Mouse (Mus musculus) MEL (cell line): ENCODE measurements around the gene Dclk1. TPM values are rescaled to one million over a fixed set of nuclear protein-coding genes. Genes with fewer than 3 reads are reported as not detected.

Source experiments
- DNase-seq: peaks from one replicate; pipeline ENCODE4 v3.0.0; 2011; ENCODE audit warnings: low read depth, low spot score
- H3K27ac ChIP-seq: 2 replicates; pipeline ENCODE4 v1.5.1; 2012; ENCODE audit warnings: low read depth, mild to moderate bottlenecking, control low read depth, low read length, moderate library complexity; ENCODE audit not compliant: control insufficient read depth
- H3K27me3 ChIP-seq, 2 experiments: fragments of 150-350 bp in 1 of 2; sonication (generic) in 1 of 2; 2 replicates each; pipeline ENCODE4 v1.6.1; 2012; ENCODE audit warnings: low read length in 2 of 2, mild to moderate bottlenecking in 2 of 2, improper control_type of control experiment in 1 of 2, moderate library complexity in 1 of 2; ENCODE audit not compliant: insufficient read depth in 2 of 2, control insufficient read depth in 1 of 2
- H3K36me3 ChIP-seq, 2 experiments: 2 replicates each; pipeline ENCODE4 v1.6.1; 2012 to 2014; ENCODE audit warnings: low read length in 2 of 2, improper control_type of control experiment in 1 of 2, inconsistent platforms in 1 of 2, mild to moderate bottlenecking in 1 of 2; ENCODE audit not compliant: insufficient read depth in 2 of 2, control insufficient read depth in 1 of 2
- H3K4me1 ChIP-seq, 2 experiments: fragments of 150-350 bp in 1 of 2; sonication (generic) in 1 of 2; 2 replicates each; pipeline ENCODE4 v1.6.1; 2012; ENCODE audit warnings: low read length in 2 of 2, improper control_type of control experiment in 1 of 2, mild to moderate bottlenecking in 1 of 2; ENCODE audit not compliant: insufficient read depth in 2 of 2, control insufficient read depth in 1 of 2
- H3K4me3 ChIP-seq, 2 experiments: fragments of 150-350 bp in 1 of 2; sonication (generic) in 1 of 2; 2 replicates each; pipeline ENCODE4 v1.5.1; 2012; ENCODE audit warnings: low read depth in 2 of 2, low read length in 2 of 2, mild to moderate bottlenecking in 2 of 2, moderate library complexity in 2 of 2, control low read depth in 1 of 2, improper control_type of control experiment in 1 of 2; ENCODE audit not compliant: control insufficient read depth in 1 of 2, insufficient read depth in 1 of 2
- H3K79me2 ChIP-seq: 2 replicates; pipeline ENCODE4 v1.6.1; 2012; ENCODE audit warnings: mild to moderate bottlenecking, low read length, moderate library complexity; ENCODE audit not compliant: control insufficient read depth, poor library complexity, insufficient read depth
- H3K9ac ChIP-seq: 2 replicates; pipeline ENCODE4 v1.6.1; 2012; ENCODE audit warnings: low read depth, mild to moderate bottlenecking, control low read depth, low read length, moderate library complexity; ENCODE audit not compliant: control insufficient read depth, poor library complexity, severe bottlenecking
- H3K9me3 ChIP-seq: fragments of 150-350 bp; sonication (generic); replicated peaks from 2 replicates; pipeline ENCODE4 v1.6.1; 2012; ENCODE audit warnings: mild to moderate bottlenecking, low read length, improper control_type of control experiment, moderate library complexity; ENCODE audit not compliant: insufficient read depth
- BHLHE40 ChIP-seq: IDR thresholded peaks from 2 replicates; pipeline ENCODE4 v1.6.1; 2012; ENCODE audit warnings: low read depth, mild to moderate bottlenecking, inconsistent platforms, low read length, improper control_type of control experiment, borderline replicate concordance
- CHD2 ChIP-seq: IDR thresholded peaks from 2 replicates; pipeline ENCODE4 v1.6.1; 2011; ENCODE audit warnings: low read length, improper control_type of control experiment
- CTCF ChIP-seq, 3 experiments: IDR thresholded peaks in 2 of 3; conservative IDR thresholded peaks in 1 of 3; 2 replicates each; pipeline ENCODE4 v1.5.1; 2011 to 2012; ENCODE audit warnings: low read length in 3 of 3, low read depth in 2 of 3, mild to moderate bottlenecking in 2 of 3, improper control_type of control experiment in 1 of 3, inconsistent platforms in 1 of 3, mixed read lengths in 1 of 3, moderate library complexity in 1 of 3; ENCODE audit not compliant: control insufficient read depth in 1 of 3, insufficient read depth in 1 of 3, poor library complexity in 1 of 3, severe bottlenecking in 1 of 3
- EP300 ChIP-seq, 2 experiments: IDR thresholded peaks; 2 replicates each; pipeline ENCODE4 v1.6.1; 2011; ENCODE audit warnings: improper control_type of control experiment in 2 of 2, low read length in 2 of 2, low read depth in 1 of 2, mild to moderate bottlenecking in 1 of 2
- HCFC1 ChIP-seq: IDR thresholded peaks from 2 replicates; pipeline ENCODE4 v1.6.1; 2012; ENCODE audit warnings: low read depth, mild to moderate bottlenecking, inconsistent platforms, low read length, improper control_type of control experiment, moderate library complexity
- JUND ChIP-seq: IDR thresholded peaks from 2 replicates; pipeline ENCODE4 v1.6.1; 2011; ENCODE audit warnings: low read depth, mild to moderate bottlenecking, improper control_type of control experiment, low read length
- KAT2A ChIP-seq: conservative IDR thresholded peaks from 2 replicates; pipeline ENCODE4 v1.6.1; 2012; ENCODE audit warnings: low read depth, low read length, improper control_type of control experiment, inconsistent platforms
- MAX ChIP-seq: IDR thresholded peaks from 2 replicates; pipeline ENCODE4 v1.6.1; 2011; ENCODE audit warnings: low read length, improper control_type of control experiment
- MAZ ChIP-seq: IDR thresholded peaks from 2 replicates; pipeline ENCODE4 v1.6.1; 2012; ENCODE audit warnings: low read depth, mild to moderate bottlenecking, inconsistent platforms, low read length, improper control_type of control experiment
- MEF2A ChIP-seq: IDR thresholded peaks from 2 replicates; pipeline ENCODE4 v1.6.1; 2014; ENCODE audit warnings: low read depth, mild to moderate bottlenecking, inconsistent platforms, low read length, improper control_type of control experiment; ENCODE audit not compliant: poor library complexity, insufficient replicate concordance, severe bottlenecking; ENCODE audit errors: extremely low read depth
- MYC ChIP-seq: IDR thresholded peaks from 2 replicates; pipeline ENCODE4 v1.6.1; 2011; ENCODE audit warnings: low read depth, mild to moderate bottlenecking, low read length, improper control_type of control experiment, moderate library complexity
- NELFE ChIP-seq: IDR thresholded peaks from 2 replicates; pipeline ENCODE4 v1.6.1; 2011; ENCODE audit warnings: low read depth, low read length, improper control_type of control experiment
- NRF1 ChIP-seq: IDR thresholded peaks from 2 replicates; pipeline ENCODE4 v1.6.1; 2014; ENCODE audit warnings: low read depth, mild to moderate bottlenecking, inconsistent platforms, low read length, improper control_type of control experiment, moderate library complexity; ENCODE audit not compliant: poor library complexity, insufficient read depth, severe bottlenecking
- POLR2A ChIP-seq, 2 experiments: IDR thresholded peaks; 2 replicates each; pipeline ENCODE4 v1.6.1; 2011 to 2012; ENCODE audit warnings: low read length in 2 of 2, mild to moderate bottlenecking in 2 of 2, control low read depth in 1 of 2, improper control_type of control experiment in 1 of 2, low read depth in 1 of 2, moderate library complexity in 1 of 2; ENCODE audit not compliant: control insufficient read depth in 1 of 2, insufficient read depth in 1 of 2, poor library complexity in 1 of 2
- POLR2AphosphoS5 ChIP-seq: IDR thresholded peaks from 2 replicates; pipeline ENCODE4 v1.6.1; 2012; ENCODE audit warnings: low read depth, borderline replicate concordance, mild to moderate bottlenecking, inconsistent platforms, low read length, moderate library complexity, mixed read lengths
- RAD21 ChIP-seq: IDR thresholded peaks from 2 replicates; pipeline ENCODE4 v1.6.1; 2011; ENCODE audit warnings: mild to moderate bottlenecking, low read depth, low read length, improper control_type of control experiment
- RCOR1 ChIP-seq: IDR thresholded peaks from 2 replicates; pipeline ENCODE4 v1.6.1; 2012; ENCODE audit warnings: low read depth, mild to moderate bottlenecking, inconsistent platforms, low read length, improper control_type of control experiment
- SMC3 ChIP-seq: IDR thresholded peaks from 2 replicates; pipeline ENCODE4 v1.6.1; 2011; ENCODE audit warnings: low read depth, low read length, improper control_type of control experiment
- TAL1 ChIP-seq: IDR thresholded peaks from 2 replicates; pipeline ENCODE4 v1.6.1; 2012; ENCODE audit warnings: mild to moderate bottlenecking, inconsistent platforms, low read length, moderate library complexity, mixed read lengths
- USF2 ChIP-seq, 2 experiments: IDR thresholded peaks; 2 replicates each; pipeline ENCODE4 v1.6.1; 2011 to 2012; ENCODE audit warnings: improper control_type of control experiment in 2 of 2, low read length in 2 of 2, borderline replicate concordance in 1 of 2, inconsistent platforms in 1 of 2, low read depth in 1 of 2, mild to moderate bottlenecking in 1 of 2; ENCODE audit not compliant: insufficient read depth in 1 of 2
- ZMIZ1 ChIP-seq: IDR thresholded peaks from 2 replicates; pipeline ENCODE4 v1.6.1; 2012; ENCODE audit warnings: low read depth, mild to moderate bottlenecking, inconsistent platforms, low read length, improper control_type of control experiment, moderate library complexity
- ZNF384 ChIP-seq: IDR thresholded peaks from 2 replicates; pipeline ENCODE4 v1.6.1; 2012; ENCODE audit warnings: low read depth, mild to moderate bottlenecking, inconsistent platforms, low read length, improper control_type of control experiment
- polyA plus RNA-seq, 2 experiments: library from polyadenylated mRNA; stranded (reverse) in 1 of 2; unstranded in 1 of 2; fragments of >175 nt in 1 of 2; fragments of >200 nt in 1 of 2; gene quantifications; 2 replicates each; pipeline versions ENCODE4 v1.2.1 to v1.2.4; 2012; ENCODE audit warnings: low replicate concordance in 2 of 2, low read depth in 1 of 2; ENCODE audit not compliant: insufficient read length in 2 of 2, insufficient read depth in 1 of 2, missing spikeins in 1 of 2
- total RNA-seq: library from RNA; depleted of rRNA; stranded (reverse); fragments of 300-350 nt; gene quantifications from 2 replicates; pipeline ENCODE4 v1.2.3, GENCODE M21; 2012

The Dclk1 gene
- total and polyA plus RNA-seq, 3 experiments = not detected

DNA sequence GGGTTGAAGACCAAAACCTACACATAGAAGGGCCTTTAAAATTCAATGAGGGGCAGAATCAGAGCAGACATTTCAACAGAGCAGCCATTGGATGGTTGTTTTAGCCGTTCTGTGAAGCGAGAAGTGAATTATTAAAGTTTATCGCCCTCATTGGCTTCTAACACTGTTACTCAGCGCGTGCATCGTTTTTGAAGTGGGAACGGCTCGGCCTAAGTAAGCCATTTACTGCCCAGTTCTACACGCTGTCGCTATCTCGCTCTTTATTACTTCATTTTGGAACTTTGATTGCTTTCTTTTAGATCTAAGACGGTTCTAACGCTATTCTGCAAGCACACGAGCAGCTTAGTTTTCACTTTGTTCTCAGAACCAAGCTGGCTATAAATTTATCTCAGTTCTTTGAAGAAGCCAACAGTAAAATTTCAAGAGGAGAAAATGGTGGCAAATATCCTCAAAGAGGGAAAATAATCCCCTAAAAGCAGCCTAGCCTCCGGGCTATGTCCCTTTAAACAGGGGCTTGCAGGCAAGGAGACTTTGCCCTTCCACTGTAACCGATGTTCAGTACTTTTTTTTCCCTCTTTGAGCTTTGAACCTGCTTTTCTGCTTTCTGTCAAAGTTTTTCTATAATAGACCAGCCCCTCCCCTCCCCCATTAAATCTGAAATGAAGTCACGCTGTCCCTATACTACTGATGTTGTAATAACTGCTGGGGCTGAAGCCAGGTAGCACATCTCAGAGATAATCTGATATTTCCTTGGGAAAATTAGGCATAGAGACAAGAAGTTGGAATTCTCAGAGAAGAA is 290.2 kb downstream of the Dclk1 start:
- Histone ChIP-seq H3K4me1 (no peaks in the 10 kb centered on the region), H3K4me3 (no peak overlapping the region), H3K27me3 (no peaks in the 10 kb centered on the region)
- TF ChIP-seq ZMIZ1 = no peak
- no peak for TF ChIP-seq SMC3
- no peak for TF ChIP-seq CTCF (IDR thresholded peaks at IDR 0.05 in 2 of 3, conservative IDR thresholded peaks at IDR 0.05 in 1 of 3; ENCODE audit: control insufficient read depth in 1 of 3, insufficient read depth in 1 of 3, low read depth in 2 of 3, low read length in 3 of 3, poor library complexity in 1 of 3, severe bottlenecking in 1 of 3)
- TF ChIP-seq HCFC1 = no peak
- no peak for TF ChIP-seq RCOR1
- TF ChIP-seq, all 39 proteins: peak for 0
- Histone ChIP-seq H3K36me3 (no peaks in the 10 kb centered on the region), H3K9me3 (no peaks in the 10 kb centered on the region), H3K79me2 (no peaks in the 10 kb centered on the region), H3K27ac (no peak overlapping the region), H3K9ac (no peak overlapping the region)
- no peak for DNase-seq

DNA sequence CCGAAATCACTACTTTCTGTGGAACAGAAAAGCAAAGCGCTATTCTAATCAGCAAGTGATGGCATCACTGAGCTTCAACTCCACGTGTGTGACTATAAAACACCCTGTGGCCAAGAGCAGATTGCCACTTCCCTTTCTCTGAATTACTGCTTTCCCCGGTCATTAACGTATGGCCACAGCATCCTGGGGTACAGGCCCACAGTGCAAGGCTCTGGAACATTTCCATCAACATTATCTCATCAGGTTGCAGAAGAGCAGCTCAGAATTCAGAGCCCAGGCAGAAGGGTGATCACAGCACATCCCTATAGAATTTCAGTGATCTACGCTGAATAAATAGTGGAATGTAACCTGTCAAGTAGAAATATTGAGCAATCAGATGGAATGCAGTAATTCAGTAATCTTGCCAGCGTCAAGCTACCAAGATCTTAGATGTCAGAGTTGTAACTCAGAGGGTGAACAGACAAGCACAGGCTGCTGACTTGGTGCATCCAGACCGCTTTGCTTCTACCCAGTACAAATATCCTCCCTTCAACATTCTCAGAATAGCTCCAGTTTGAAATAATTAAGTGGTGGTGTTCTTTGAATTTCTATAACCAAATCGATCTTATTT is 293.5 kb downstream of the Dclk1 start:
- H3K27ac ChIP-seq = no peak overlapping the region
- H3K79me2 ChIP-seq = no peaks in the 10 kb centered on the region
- H3K36me3 ChIP-seq = no peaks in the 10 kb centered on the region
- TF ChIP-seq MAZ = no peak
- no peak for TF ChIP-seq MYC
- no peak for TF ChIP-seq MEF2A
- no peak for TF ChIP-seq TAL1
- no peak for TF ChIP-seq NRF1
- TF ChIP-seq JUND = no peak
- no peak for TF ChIP-seq ZMIZ1
- H3K27me3 ChIP-seq = no peaks in the 10 kb centered on the region
- H3K4me1 ChIP-seq = no peaks in the 10 kb centered on the region
- DNase-seq = no peak
- H3K4me3 ChIP-seq = no peak overlapping the region
- no peak overlapping the region for H3K9ac ChIP-seq
- H3K9me3 ChIP-seq = no peaks in the 10 kb centered on the region

DNA sequence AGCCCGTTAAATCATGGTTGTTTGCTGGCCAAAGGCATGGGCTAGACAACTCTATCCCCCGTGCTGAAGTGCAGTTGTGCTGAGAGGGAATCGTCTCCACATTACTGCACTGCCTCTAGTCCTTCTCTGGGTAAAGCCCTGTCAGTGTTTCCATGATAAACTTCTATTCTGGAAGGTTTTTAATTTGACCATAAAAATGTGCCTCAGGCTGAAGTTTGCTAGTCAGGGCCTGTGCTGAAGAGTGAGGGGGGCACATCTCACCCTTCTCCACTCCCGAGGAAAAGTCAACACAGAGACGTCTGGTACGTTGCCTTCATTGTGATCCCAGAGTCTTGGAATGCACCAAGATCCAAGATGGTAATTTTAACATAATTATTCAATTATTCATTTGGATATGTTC is 294.7 kb downstream of the Dclk1 start:
- Histone ChIP-seq H3K4me1 (no peaks in the 10 kb centered on the region), H3K9me3 (no peaks in the 10 kb centered on the region), H3K36me3 (no peaks in the 10 kb centered on the region), H3K27me3 (no peaks in the 10 kb centered on the region), H3K27ac (no peak overlapping the region), H3K79me2 (no peaks in the 10 kb centered on the region), H3K9ac (no peak overlapping the region), H3K4me3 (no peak overlapping the region)
- DNase-seq = no peak
- no peak for TF ChIP-seq BHLHE40
- TF ChIP-seq RCOR1 = no peak
- TF ChIP-seq POLR2A (IDR thresholded peaks at IDR 0.05; ENCODE audit: control insufficient read depth in 1 of 2, insufficient read depth in 1 of 2, low read depth in 1 of 2, low read length in 2 of 2, poor library complexity in 1 of 2) = no peak
- TF ChIP-seq CTCF (IDR thresholded peaks at IDR 0.05 in 2 of 3, conservative IDR thresholded peaks at IDR 0.05 in 1 of 3; ENCODE audit: control insufficient read depth in 1 of 3, insufficient read depth in 1 of 3, low read depth in 2 of 3, low read length in 3 of 3, poor library complexity in 1 of 3, severe bottlenecking in 1 of 3) = no peak
- TF ChIP-seq KAT2A = no peak
- no peak for TF ChIP-seq POLR2AphosphoS5
- no peak for TF ChIP-seq JUND
- no peak for TF ChIP-seq ZMIZ1
- no peak for TF ChIP-seq ZNF384
- TF ChIP-seq NRF1 = no peak
- TF ChIP-seq MAX = no peak
- no peak for TF ChIP-seq NELFE
- TF ChIP-seq RAD21 = no peak
- TF ChIP-seq CHD2 = no peak
- no peak for TF ChIP-seq USF2 (IDR thresholded peaks at IDR 0.05; ENCODE audit: borderline replicate concordance in 1 of 2, insufficient read depth in 1 of 2, low read depth in 1 of 2, low read length in 2 of 2)
- no peak for TF ChIP-seq MYC
- no peak for TF ChIP-seq EP300 (IDR thresholded peaks at IDR 0.05; ENCODE audit: low read depth in 1 of 2, low read length in 2 of 2)
